Mouse (Mus musculus) adrenal gland, adult 2 months (tissue): ENCODE measurements at regions not wholly inside any gene's neighbourhood (a gene's known extent, or its start where the extent isn't known, plus 50 kb on each side); places are given as distances from the start of the nearest gene placed in this dataset.
"Not testable (repeated sequence)": the region's sequence is repeated elsewhere in the genome, so short reads cannot be mapped to it uniquely, and the experiment has no call there.

Experiments
- DNase-seq: peaks from one replicate; pipeline ENCODE4 v3.0.0; 2021

- no peak for DNase-seq
Measured at GRCm38 (mm10) chr4:51868250-51868649, 570.8 kb upstream of the Smc2 start.

GRCm38 (mm10) chr4:51868716-51869115, 570.3 kb upstream of the Smc2 start:
- not testable (repeated sequence) for DNase-seq

- no peak for DNase-seq
Measured at GRCm38 (mm10) chr4:51885460-51885859, 553.6 kb upstream of the Smc2 start.

- DNase-seq = no peak
Measured at GRCm38 (mm10) chr4:51889280-51889679, 549.8 kb upstream of the Smc2 start.

GRCm38 (mm10) chr4:51928245-51928644, 510.8 kb upstream of the Smc2 start:
- no peak for DNase-seq

- no peak for DNase-seq
Measured at GRCm38 (mm10) chr4:51969751-51970150, 469.3 kb upstream of the Smc2 start.

- DNase-seq = no peak
Measured at GRCm38 (mm10) chr4:51978962-51979361, 460.1 kb upstream of the Smc2 start.

GRCm38 (mm10) chr4:51992482-51992881, 446.6 kb upstream of the Smc2 start:
- DNase-seq = no peak

GRCm38 (mm10) chr4:52036765-52037353, 402.2 kb upstream of the Smc2 start:
- no peak for DNase-seq

- DNase-seq = no peak
Measured at GRCm38 (mm10) chr4:52043404-52043803, 395.6 kb upstream of the Smc2 start.

GRCm38 (mm10) chr4:52050948-52051347, 388.1 kb upstream of the Smc2 start:
- no peak for DNase-seq

- peak; percentile 24 for DNase-seq
Measured at GRCm38 (mm10) chr4:52056031-52056430, 383.0 kb upstream of the Smc2 start.

- no peak for DNase-seq
Measured at GRCm38 (mm10) chr4:52060031-52060430, 379.0 kb upstream of the Smc2 start.

GRCm38 (mm10) chr4:52099187-52099586, 339.9 kb upstream of the Smc2 start:
- no peak for DNase-seq

GRCm38 (mm10) chr4:52105887-52106286, 333.2 kb upstream of the Smc2 start:
- no peak for DNase-seq

GRCm38 (mm10) chr4:52117765-52118290, 321.2 kb upstream of the Smc2 start:
- no peak for DNase-seq

- DNase-seq = no peak
Measured at GRCm38 (mm10) chr4:52118439-52119072, 320.5 kb upstream of the Smc2 start.

GRCm38 (mm10) chr4:52152565-52153164, 286.4 kb upstream of the Smc2 start:
- DNase-seq = no peak

GRCm38 (mm10) chr4:52176240-52176639, 262.8 kb upstream of the Smc2 start:
- no peak for DNase-seq

- DNase-seq = no peak
Measured at GRCm38 (mm10) chr4:52197777-52198176, 241.3 kb upstream of the Smc2 start.

- DNase-seq = no peak
Measured at GRCm38 (mm10) chr4:52210601-52211000, 228.4 kb upstream of the Smc2 start.

GRCm38 (mm10) chr4:52211022-52211421, 228.0 kb upstream of the Smc2 start:
- no peak for DNase-seq

- DNase-seq = no peak
Measured at GRCm38 (mm10) chr4:52213363-52213762, 225.7 kb upstream of the Smc2 start.
